Mouse (Mus musculus) Patski (cell line): ENCODE measurements at regions not wholly inside any gene's neighbourhood (a gene's known extent, or its start where the extent isn't known, plus 50 kb on each side); places are given as distances from the start of the nearest gene placed in this dataset.

Source experiments
- ATAC-seq: fragments of 100-300 bp; one replicate; pipeline ENCODE4 v1.8.0; 2021
- CTCF ChIA-PET: fragments of 350-600 bp; sonication (Branson Sonifier 250); formaldehyde crosslinking; loops from one replicate; lab custom pipeline; 2022; ENCODE audit warnings: inconsistent platforms; lab: Charles Lee
- POLR2A ChIA-PET: fragments of 350-600 bp; sonication (Branson Sonifier 250); formaldehyde crosslinking; loops from one replicate; lab custom pipeline; 2022; ENCODE audit warnings: antibody characterized with exemption, inconsistent platforms; lab: Charles Lee
- DNase-seq: peaks from one replicate; pipeline ENCODE4 v3.0.0-alpha.2; 2011; ENCODE audit warnings: low read depth, low spot score
- H3K27me3 ChIP-seq: fragments of 371-371 bp; one replicate; pipeline ENCODE4 v1.5.1; 2021
- CTCF ChIP-seq: fragments of 100-300 bp; IDR thresholded peaks from one replicate; pipeline ENCODE4 v1.5.1; 2021
- in situ Hi-C: fragments of 300-500 bp; cut with MboI; formaldehyde crosslinking; loops from 3 replicates; pipeline ENCODE4 v1.11.1; 2018; ENCODE audit warnings: low pct_unique_long_range_greater_than_20kb, mixed read lengths

- H3K27me3 ChIP-seq, result peaks cover 2% of the 10 kb centered on the region
- in situ Hi-C loops, result no loop called here
- TF ChIP-seq CTCF, result no peak
- ChIA-PET POLR2A (no interaction called here), CTCF (no interaction called here)
- ATAC-seq (no peak), DNase-seq (no peak)
These were observed 812.0 kb upstream of the Rag2 start for GRCm38 (mm10) chr2:100812546-100812945.

GRCm38 (mm10) chr2:100814613-100815258 is 809.8 kb upstream of the Rag2 start:
- TF ChIP-seq CTCF, result no peak
- H3K27me3 ChIP-seq, result peaks cover 2% of the 10 kb centered on the region
- CTCF ChIA-PET, result no interaction called here
- ATAC-seq, result no peak
- in situ Hi-C loops, result no loop called here
- POLR2A ChIA-PET, result no interaction called here
- DNase-seq, result no peak

GRCm38 (mm10) chr2:100834056-100834455 is 790.5 kb upstream of the Rag2 start:
- in situ Hi-C loops, result no loop called here

GRCm38 (mm10) chr2:100857772-100858171 is 766.7 kb upstream of the Rag2 start:
- no peak for TF ChIP-seq CTCF
- no peaks in the 10 kb centered on the region for H3K27me3 ChIP-seq
- ChIA-PET CTCF (no interaction called here), POLR2A (no interaction called here)
- DNase-seq (no peak), ATAC-seq (no peak)
- in situ Hi-C loops, result no loop called here

More at GRCm38 (mm10) chr2:100834056-100834455, 790.5 kb upstream of the Rag2 start:
- ChIA-PET POLR2A (interaction anchor here (0.7 kb wide), 1 partner anchor 15 kb away, joined by 3 read pairs; no protein-coding TSS in a partner anchor), CTCF (no interaction called here)
- H3K27me3 ChIP-seq, result no peaks in the 10 kb centered on the region
- TF ChIP-seq CTCF, result no peak
- DNase-seq (no peak), ATAC-seq (no peak)

- ATAC-seq (no peak), DNase-seq (no peak)
- in situ Hi-C loops, result no loop called here
- no peak for TF ChIP-seq CTCF
- no peaks in the 10 kb centered on the region for H3K27me3 ChIP-seq
- ChIA-PET CTCF (no interaction called here), POLR2A (no interaction called here)
These were observed 759.0 kb upstream of the Rag2 start for GRCm38 (mm10) chr2:100865495-100865894.
